Mouse (Mus musculus) A20 (cell line): ENCODE data around the gene Ggt7.
A peak's percentile ranks its signal among the peaks of the same experiment; 100 is the strongest.
"Not testable (repeated sequence)": the region's sequence is repeated elsewhere in the genome, so short reads cannot be mapped to it uniquely, and the experiment has no call there.

Experiments
- DNase-seq: peaks from one replicate; pipeline ENCODE4 v3.0.0-alpha.2; 2011; ENCODE audit warnings: low read depth, low spot score

The Ggt7 gene

DNA sequence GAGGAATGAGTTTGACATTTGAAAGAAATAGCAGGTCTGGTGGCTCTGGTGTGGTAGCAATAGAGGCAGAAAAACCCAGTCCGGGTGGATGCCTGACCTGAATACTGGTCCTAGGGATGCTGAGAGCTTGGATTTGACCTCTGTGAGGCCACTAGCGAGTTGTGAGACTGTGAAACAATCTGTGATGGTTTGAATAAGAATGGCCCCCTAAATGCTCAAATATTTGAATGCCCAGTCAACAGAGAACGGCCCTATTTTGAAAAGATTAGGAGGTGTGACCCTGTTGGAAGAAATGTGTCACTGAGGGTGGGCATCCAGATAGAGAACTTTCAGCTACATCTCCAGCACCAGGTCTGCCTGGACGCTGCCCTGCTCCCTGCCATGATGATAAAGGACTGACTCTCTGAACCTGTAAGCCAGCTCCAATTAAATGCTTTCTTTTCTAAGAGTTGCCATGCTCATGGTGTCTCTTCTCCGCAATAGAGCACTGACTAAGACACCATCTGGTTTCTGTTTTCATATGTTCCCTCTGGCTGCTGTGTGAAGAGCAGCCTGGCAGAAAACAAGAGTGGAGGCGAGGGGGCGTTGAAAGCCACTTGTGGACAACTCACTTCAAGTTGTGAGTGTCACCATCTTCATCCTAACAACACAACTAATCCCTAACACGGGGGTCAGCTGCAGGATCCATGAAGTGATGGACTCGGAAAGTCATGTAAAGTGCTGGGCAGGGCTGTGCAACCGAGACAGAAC lies 10.1 kb downstream of the Ggt7 start:
- DNase-seq: no peak

DNA sequence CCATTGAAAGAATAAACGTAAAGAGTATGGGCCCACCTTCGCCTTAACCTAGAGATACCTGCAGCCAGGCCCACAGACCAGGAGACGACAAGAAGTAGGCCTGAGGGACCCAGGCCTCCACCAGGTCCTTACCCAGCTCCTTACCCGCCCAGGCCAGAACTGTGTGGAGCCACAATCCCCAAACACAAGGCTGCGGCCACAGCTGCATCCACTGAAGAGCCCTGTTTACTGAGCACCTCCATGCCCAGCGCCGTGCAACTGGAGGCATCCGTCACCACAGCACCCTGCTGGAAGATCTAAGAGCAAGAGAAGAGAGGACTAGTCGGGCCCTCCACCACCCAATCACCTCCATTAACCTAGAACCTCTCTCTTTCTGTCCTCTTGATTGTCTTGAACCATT lies 12.2 kb downstream of the Ggt7 start:
- no peak for DNase-seq

DNA sequence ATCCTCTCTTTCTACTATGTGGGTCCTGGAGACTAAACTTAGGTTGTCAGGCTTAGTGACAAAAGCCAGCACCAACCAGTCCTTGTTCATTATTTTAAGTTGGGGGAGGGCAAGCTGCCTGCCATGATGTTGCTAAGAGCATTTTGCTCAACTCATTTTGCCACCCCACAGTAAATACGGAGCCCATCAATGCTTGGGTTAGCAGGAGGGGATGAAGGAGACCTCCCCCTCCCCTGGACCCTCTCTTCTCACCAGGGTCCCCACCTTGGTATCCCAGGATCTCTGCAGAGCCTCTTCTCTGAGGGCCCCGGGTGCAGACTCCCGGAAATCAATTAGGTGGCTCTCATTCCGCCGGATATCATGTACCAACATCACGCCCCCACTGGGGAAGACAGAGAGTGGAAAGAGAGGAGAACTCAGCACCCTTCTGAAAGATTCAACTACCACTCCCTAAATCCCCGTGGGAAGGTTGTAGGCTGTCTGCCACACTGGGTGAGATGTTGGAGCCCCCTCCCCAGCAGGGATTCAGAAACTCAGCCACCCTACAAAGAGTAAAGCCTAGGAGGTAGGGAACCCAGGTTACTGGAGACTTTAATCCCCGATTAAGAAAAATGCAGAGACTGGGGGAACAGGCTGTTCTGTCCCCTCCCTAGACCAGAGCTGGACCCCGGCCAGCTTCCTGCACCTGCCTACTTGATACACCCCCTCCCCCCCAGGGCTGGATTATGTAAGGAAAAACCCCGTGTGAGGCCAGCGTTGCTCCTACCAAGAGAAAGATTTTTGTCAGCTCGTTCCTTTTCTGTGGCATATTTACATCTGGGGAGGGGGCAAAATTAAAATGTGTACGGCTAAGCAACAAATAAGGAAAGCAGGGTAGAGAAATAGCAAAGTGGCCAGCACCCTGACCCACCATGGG lies 13.3 kb downstream of the Ggt7 start:
- DNase-seq: no peak

DNA sequence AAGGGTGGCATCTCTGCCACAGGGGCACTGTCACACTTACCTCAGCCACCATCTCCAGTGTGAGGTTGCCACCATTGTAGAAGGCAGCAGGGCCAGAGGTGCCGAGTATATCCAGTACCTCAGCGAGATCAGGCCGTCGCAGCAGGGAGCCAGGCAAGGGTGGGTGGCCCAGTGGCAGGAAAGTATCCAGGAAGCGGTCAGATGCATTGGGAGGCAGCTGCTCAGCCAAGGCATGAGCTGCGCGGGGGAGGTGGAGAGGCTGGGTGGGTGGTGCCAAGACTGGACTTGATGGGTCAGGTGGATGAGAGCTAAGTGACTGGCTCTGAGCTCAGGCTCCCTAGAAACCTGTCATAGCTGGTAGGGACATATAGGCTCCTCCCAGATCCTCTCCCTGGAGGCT lies 15.4 kb downstream of the Ggt7 start:
- no peak for DNase-seq

DNA sequence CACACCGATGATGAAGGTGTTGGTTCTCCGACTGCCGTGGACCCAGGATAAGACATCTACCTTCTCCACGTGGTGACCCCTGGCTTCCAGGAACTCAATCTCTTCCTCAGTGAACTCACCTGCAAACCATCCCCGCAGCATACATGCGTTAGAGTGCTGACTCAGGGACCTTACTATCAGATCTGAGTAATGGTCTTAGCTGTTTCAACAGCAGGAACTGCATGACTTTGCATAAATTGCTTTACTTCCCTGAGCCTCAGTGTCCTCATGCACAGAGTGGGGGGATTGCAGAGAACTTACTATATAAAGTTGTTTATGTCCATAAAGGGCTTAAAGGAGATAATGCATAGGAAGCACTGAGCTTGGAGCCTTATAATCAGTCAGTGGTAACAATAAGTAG lies 27.0 kb downstream of the Ggt7 start:
- no peak for DNase-seq

DNA sequence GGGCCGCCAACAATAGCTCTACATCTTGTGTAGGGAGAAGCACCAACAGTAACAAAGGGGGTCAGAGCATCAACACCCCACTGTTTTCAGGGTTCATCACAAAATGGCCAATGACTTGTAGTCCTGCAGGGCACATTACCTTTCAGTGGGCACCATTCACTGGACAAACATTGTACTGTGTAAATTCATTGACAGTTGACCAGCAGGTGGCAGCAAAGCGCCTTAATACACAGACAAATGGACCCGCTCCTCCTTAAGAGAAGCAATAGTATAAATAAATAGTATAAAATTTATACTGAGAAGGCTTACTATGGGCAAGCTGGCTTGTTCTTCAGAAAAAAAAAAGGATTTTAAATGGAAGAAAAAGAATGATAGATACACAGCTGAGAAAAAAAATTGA lies 36.0 kb downstream of the Ggt7 start:
- DNase-seq: peak; percentile 81

DNA sequence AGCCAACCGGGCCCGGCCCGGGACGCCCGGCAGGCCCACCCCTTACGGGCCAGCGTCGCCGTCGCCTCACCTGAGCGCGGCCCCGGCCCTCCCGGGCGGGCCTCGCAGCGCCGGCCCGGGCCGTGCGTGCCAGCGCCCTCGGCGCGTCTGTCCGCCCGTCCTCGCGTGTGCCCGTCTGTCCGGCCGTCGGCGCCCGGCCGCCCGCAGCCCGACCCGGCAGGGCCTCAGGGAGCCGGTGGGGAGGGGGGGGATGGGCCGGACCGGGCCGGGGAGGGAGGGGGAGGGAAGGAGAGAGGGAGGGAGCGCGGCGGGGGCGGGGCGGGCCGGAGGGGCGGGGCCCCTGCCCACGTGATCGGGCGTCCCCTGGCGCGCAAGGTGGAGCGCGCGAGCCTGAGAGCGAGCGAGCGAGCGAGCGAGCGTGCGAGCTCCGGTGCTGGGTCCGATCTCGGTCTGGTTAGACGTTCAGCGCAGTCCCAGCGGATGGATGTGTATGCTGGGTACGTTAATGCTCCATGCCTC lies 44.4 kb downstream of the Ggt7 start, which contains the start of gene Ncoa6:
Gene Ncoa6, minus strand, starts transcription at position 325 of the 519 bp plus-strand sequence.
- DNase-seq: peak; percentile 84

DNA sequence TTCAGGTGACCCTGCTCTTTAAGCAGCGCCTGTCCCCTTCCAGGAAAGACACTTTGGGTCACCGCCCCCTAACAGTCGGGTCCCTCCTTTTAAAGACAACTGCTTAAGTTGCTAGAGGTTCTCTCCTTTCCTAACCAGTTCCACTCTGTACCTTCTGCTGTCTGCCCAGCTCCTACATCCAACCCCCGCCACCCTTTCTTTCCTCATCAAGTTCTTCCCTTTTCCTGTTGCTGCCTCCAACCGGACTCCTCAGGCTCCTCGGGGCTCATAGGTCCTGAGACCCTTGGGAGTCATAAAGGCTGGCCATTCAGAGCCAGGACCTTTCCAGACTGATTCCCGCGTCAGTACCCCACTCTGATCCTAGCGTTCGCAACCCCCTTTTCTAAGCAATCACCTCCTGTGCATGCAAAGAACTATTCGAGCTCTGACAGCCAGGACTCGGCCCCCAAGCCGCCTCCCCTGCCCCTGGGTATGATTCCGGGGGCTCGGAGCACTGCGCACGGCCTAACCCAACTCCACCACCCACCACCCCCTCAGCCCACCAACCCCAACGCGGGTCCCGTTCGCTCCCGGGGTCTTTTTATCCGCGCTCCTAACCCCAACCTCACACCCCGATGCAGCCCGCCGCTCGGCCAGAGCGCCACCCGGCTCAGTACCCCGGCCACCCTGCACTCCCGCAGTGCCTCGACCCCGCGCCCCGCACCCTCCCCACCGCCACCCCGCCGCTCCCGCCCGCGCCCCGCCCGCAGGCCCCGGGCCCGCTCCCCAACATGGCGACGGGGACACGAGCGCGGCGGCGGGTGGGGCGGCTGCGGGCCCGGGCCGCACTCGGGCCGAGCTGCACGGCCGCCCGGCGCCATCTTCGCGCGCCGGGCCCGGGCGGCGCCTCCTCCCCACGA lies 45.1 kb downstream of the Ggt7 start:
- peak; percentile 53 for DNase-seq

DNA sequence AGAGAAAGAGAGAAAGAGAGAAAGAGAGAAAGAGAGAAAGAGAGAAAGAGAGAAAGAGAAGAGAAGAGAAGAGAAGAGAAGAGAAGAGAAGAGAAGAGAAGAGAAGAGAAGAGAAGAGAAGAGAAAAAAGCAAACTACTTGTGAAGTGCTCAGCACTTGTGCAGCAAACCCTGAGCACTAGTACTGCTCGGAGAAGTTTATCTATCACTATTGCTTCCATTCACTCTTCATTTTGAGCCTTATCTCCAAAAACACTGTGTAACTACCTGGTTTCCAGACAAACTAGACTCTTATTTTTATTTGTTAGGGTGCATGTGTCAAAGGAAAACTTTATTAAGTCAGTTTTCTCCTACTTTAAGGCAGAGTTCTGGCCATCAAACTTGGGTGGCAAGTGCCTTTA lies 51.2 kb downstream of the Ggt7 start:
- no peak for DNase-seq

DNA sequence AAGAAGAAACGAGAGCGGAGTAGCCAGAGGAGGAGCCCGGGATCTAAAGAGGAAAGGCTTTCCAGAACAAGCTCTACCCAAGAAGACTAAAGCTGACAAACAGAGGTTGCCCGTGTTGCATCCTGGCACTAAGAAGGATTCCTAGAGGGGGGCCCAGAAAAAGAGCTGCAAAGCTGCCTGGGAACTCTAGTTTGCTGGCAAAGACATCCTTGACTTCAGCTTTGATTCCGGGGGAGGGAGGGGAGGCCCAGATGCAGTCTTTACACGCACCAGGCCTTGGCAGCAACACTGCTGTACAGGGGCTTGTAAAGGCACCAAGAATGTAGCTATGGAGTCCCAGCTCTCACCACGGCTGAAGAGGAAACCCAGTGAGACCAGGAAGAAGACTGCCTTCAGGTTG lies 64.4 kb downstream of the Ggt7 start:
- DNase-seq: no peak

DNA sequence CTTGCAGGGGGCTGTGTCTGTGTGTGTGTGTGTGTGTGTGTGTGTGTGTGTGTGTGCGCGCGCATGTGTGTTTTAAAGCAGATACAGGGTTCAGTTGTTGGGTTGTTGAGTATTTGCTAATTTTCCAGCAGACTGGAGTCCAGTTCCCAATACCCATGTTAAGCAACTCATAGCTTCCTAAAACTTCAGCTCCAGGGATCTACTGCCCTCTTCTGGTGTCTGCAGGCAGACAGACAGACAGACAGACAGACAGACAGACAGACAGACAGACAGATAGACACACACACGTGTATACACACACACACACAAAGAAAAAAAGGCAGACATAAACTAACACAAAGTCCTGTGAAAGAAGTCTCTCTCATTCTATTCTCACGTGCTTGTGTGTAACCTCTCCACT lies 66.8 kb downstream of the Ggt7 start:
- DNase-seq: no peak

DNA sequence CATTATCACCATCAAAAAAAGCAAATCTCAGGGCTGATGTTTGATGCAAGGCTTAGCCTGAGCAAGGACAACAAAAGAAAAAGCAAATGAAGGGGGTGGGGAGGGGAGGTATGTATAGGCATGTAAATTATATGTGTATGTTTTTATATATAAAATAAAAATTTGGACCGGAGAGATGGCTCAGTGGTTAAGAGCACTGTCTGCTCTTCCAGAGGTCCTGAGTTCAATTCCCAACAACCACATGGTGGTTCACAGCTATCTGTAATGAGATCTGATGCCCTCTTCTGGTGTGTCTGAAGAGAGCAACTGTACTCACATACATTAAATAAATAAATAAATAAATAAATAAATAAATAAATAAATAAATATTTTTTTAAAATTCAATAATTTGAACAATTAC lies 70.1 kb downstream of the Ggt7 start:
- not testable (repeated sequence) for DNase-seq

DNA sequence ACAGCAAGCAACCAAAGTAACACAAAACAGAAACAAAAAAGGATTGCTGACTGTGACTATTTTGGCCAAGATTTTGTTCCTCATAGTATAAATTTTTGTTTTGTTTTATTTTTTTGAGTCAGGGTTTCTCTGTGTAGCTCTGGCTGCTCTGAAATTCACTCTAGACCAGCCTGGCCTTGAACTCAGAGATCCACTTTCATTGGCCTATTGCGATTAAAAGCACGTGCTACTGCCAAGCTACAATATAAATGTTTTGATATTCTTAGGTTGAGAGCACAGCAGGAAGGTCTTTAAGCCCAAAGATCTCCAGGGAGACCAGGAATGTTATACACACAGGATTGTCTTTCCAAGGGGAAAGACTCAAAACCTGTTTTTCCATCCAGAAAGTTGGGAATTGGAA lies 74.6 kb downstream of the Ggt7 start:
- DNase-seq: no peak

DNA sequence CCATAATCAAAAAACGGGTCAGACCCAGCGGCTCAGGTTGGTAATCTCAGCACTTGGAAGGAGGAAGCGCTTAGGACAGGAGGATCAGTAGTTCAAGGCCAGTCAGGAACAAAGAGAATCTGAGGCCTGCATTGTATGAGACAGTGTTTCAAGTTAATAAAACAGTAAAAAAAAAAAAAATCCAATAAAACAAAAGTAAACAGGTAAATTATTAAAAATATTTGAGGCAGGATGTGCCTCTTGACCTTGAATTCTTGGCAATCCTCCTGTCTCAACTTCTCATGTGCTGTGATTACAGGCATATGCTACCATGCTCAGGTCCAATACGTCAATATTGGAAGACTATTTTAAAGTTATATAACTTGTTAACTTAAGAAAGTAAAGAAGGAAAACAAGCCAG lies 75.1 kb downstream of the Ggt7 start:
- DNase-seq: no peak
